1 mouse cellular context compared by ENCODE assay signal in the genomic region with DNA sequence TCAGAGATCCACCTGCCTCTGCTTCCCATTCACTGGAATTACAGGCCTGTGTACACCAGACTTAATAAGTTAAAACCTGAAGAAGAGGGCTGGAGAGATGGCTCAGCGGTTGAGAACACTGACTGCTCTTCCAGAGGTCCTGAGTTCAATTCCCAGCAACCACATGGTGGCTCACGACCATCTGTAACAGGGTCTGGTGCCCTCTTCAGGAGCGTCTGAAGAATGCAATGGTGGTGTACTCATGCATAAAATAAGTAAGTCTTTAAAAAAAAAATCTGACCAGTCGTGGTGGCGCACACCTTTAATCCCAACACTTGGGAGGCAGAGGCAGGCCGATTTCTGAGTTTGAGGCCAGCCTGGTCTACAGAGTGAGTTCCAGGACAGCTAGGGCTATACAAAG. TPM values are rescaled to one million over a fixed set of nuclear protein-coding genes. Genes with fewer than 3 reads are reported as not detected.
"Had no signal": no experiment of that assay in that cellular context is flagged by ENCODE, and none has a peak within 500 bp of the region (broad histone marks: within the 10 kb centered on the region; RNA-seq: fewer than 3 reads in every experiment).

No protein-coding gene starts in this region.

RNA-seq across cellular contexts. Expression of gene Hyal3, which starts 6.8 kb away (rescaled TPM):
- total RNA-seq: monocyte, adult 5-6 weeks had no signal
